ENCODE assay signal across 25 mouse cellular contexts in genomic region chr6:114456255-114457042, GRCm38 (mm10). TPM values are rescaled to one million over a fixed set of nuclear protein-coding genes. Genes with fewer than 3 reads are reported as not detected.
DNase-seq lines count a peak whose midpoint lies in the region; ATAC-seq and TF ChIP-seq lines count a peak whose summit lies in the region.
"Had no signal": no experiment of that assay in that cellular context is flagged by ENCODE, and none has a peak within 500 bp of the region (broad histone marks: within the 10 kb centered on the region; RNA-seq: fewer than 3 reads in every experiment).

No protein-coding gene starts in this region.

- no peak for TF ChIP-seq POLR2A in kidney, adult 2 months (IDR thresholded peaks at IDR 0.05; ENCODE audit: low read depth, low read length)

- no peaks in the 10 kb centered on the region for H3K36me3 ChIP-seq in kidney, postnatal 0 days (ENCODE audit: insufficient read depth, low read length)
- H3K36me3 ChIP-seq in kidney, adult 2 months (ENCODE audit: control insufficient read depth, insufficient read depth, low read length): no peaks in the 10 kb centered on the region
- H3K36me3 ChIP-seq in limb, embryonic 10.5 days: no peaks in the 10 kb centered on the region
- H3K36me3 ChIP-seq: heart, embryonic 10.5 days; hindbrain, embryonic 13.5 days; kidney, embryonic 15.5 days; lung, embryonic 15.5 days; neural tube, embryonic 12.5 days; stomach, embryonic 15.5 days had no signal

- no peaks in the 10 kb centered on the region for H3K27me3 ChIP-seq in kidney, postnatal 0 days (ENCODE audit: insufficient read depth, low read length)
- no peaks in the 10 kb centered on the region for H3K27me3 ChIP-seq in kidney, adult 2 months (replicated peaks; ENCODE audit: control insufficient read depth, insufficient read depth, low read length)
- H3K27me3 ChIP-seq in limb, embryonic 10.5 days (ENCODE audit: low read depth, poor library complexity, severe bottlenecking): 0 out of 2 replicates have a peak, but pooled peaks cover 2% of the 10 kb centered on the region
- H3K27me3 ChIP-seq: hindbrain, embryonic 13.5 days; kidney, embryonic 15.5 days; lung, embryonic 15.5 days; neural tube, embryonic 12.5 days; Patski; stomach, embryonic 15.5 days had no signal

- no peak overlapping the region for H3K4me3 ChIP-seq in kidney, postnatal 0 days (replicated peaks; ENCODE audit: low read depth, low read length)
- no peak overlapping the region for H3K4me3 ChIP-seq in kidney, adult 2 months (ENCODE audit: insufficient read depth, low read depth, low read length)
- H3K4me3 ChIP-seq in limb, embryonic 10.5 days: no peak overlapping the region
- H3K4me3 ChIP-seq: erythroblast, embryonic 14.5 days; heart, embryonic 10.5 days; hindbrain, embryonic 13.5 days; kidney, embryonic 15.5 days; lung, embryonic 15.5 days; neural tube, embryonic 12.5 days; stomach, embryonic 15.5 days had no signal

- no peak overlapping the region for H3K9ac ChIP-seq in kidney, postnatal 0 days (ENCODE audit: low read depth, low read length)
- H3K9ac ChIP-seq: hindbrain, embryonic 13.5 days; kidney, embryonic 15.5 days; liver, embryonic 14.5 days; lung, embryonic 15.5 days; neural tube, embryonic 12.5 days; stomach, embryonic 15.5 days had no signal

- no peak overlapping the region for H3K4me2 ChIP-seq in kidney, postnatal 0 days (ENCODE audit: low read length)
- H3K4me2 ChIP-seq: hindbrain, embryonic 13.5 days; kidney, embryonic 15.5 days; lung, embryonic 15.5 days; midbrain, embryonic 11.5 days; neural tube, embryonic 12.5 days; stomach, embryonic 15.5 days had no signal

- ATAC-seq in kidney, postnatal 0 days (replicated peaks; ENCODE audit: low FRiP score, low read depth): no peak
- ATAC-seq: CD4-positive, CD25-positive, alpha-beta regulatory T cell, adult 4 months; forebrain, embryonic 14.5 days; Patski had no signal

- DNase-seq in gastrocnemius, adult 18-20 months (ENCODE audit: low spot score): peak; percentile 21
- DNase-seq in gastrocnemius, postnatal 4 days (ENCODE audit: low spot score in 2 of 2): no peak
- DNase-seq in kidney, postnatal 0 days (ENCODE audit: low spot score): peak; percentile 15
- DNase-seq in kidney, adult 2 months: no peak
- peak; percentile 30 for DNase-seq in embryo, embryonic 11 days
- DNase-seq in limb, embryonic 10.5 days (ENCODE audit: low spot score): no peak
- no peak for DNase-seq in c-Kit-positive CD71-positive TER-119-positive erythroid progenitor cells, embryonic 14.5 days (ENCODE audit: low spot score)
- DNase-seq: cerebellum, adult 11 months; cerebellum, postnatal 10 days; heart, postnatal 14 days; right cerebral cortex, adult 18-20 months; spleen, adult 18-20 months had no signal

- H3K9me3 ChIP-seq in kidney, postnatal 0 days (replicated peaks; ENCODE audit: low read length): no peaks in the 10 kb centered on the region
- no peaks in the 10 kb centered on the region; the same call in 1 of the 2 replicates for H3K9me3 ChIP-seq in limb, embryonic 10.5 days (replicated peaks)
- H3K9me3 ChIP-seq: heart, embryonic 10.5 days; kidney, embryonic 15.5 days; lung, embryonic 15.5 days; stomach, embryonic 15.5 days had no signal

- H3K27ac ChIP-seq in kidney, postnatal 0 days: no peak overlapping the region
- no peak overlapping the region for H3K27ac ChIP-seq in kidney, adult 2 months (ENCODE audit: insufficient read depth, low read depth, low read length)
- H3K27ac ChIP-seq in limb, embryonic 10.5 days: peak overlapping the region; percentile 25; the same call in 1 of the 2 replicates
- H3K27ac ChIP-seq: heart, embryonic 10.5 days; hindbrain, embryonic 13.5 days; kidney, embryonic 15.5 days; liver, embryonic 14.5 days; lung, embryonic 15.5 days; macrophage; neural tube, embryonic 12.5 days; stomach, embryonic 15.5 days had no signal

- no peak for TF ChIP-seq CTCF in kidney, postnatal 0 days (IDR thresholded peaks at IDR 0.05; ENCODE audit: low read depth)
- TF ChIP-seq CTCF in kidney, adult 2 months (conservative IDR thresholded peaks at IDR 0.05; ENCODE audit: insufficient read depth, insufficient read length, low read depth, low read length): no peak

- 55% methylated on average over 12 of the region's 12 CpGs for whole genome bisulfite sequencing in kidney, postnatal 0 days
- WGBS in kidney, adult 2 months: 58% methylated on average over 12 of the region's 12 CpGs
- 57% methylated on average over 12 of the region's 12 CpGs for WGBS in limb, embryonic 10.5 days

- H3K4me1 ChIP-seq in kidney, postnatal 0 days (replicated peaks; ENCODE audit: insufficient read depth, low read length): peaks cover 10% of the 10 kb centered on the region
- H3K4me1 ChIP-seq in kidney, adult 2 months (ENCODE audit: control insufficient read depth, insufficient read depth, low read length): no peaks in the 10 kb centered on the region
- peaks cover 24% of the 10 kb centered on the region for H3K4me1 ChIP-seq in limb, embryonic 10.5 days
- H3K4me1 ChIP-seq: lung, embryonic 15.5 days; stomach, embryonic 15.5 days had no signal

RNA-seq across cellular contexts. Expression of gene Hrh1, which starts 58.7 kb away (rescaled TPM):
- total RNA-seq in gastrocnemius, adult 18-20 months (2021): under 1 TPM; 0.38 to 0.41 TPM
- under 1 TPM; 0.73 to 0.93 TPM for total RNA-seq in gastrocnemius, postnatal 4 days (2021)
- polyA plus RNA-seq in kidney, postnatal 0 days (2015; fragmentation: Nextera tagmentation; extraction: Ambion mirVana): 0.17 and 0.23 TPM in 2 replicates
- 0.23 and 0.34 TPM in 2 replicates for polyA plus RNA-seq in kidney, adult 2 months (2012; rRNA removed)
- 0.05 TPM in 1 of 2 replicates, not detected in the other for polyA plus RNA-seq in limb, embryonic 10.5 days (2016; fragmentation: Nextera tagmentation; extraction: Ambion mirVana)
- polyA plus RNA-seq: CD4-positive, CD25-positive, alpha-beta regulatory T cell, adult 4 months; heart, embryonic 10.5 days; Patski had no signal

Comparison
In these comparisons a context has a peak if more than half of its experiments do, and no peak if none do; other contexts are left out.
1. DNase-seq: peak in gastrocnemius, adult 18-20 months (single experiment), kidney, postnatal 0 days (single experiment) and embryo, embryonic 11 days (single experiment); none in gastrocnemius, postnatal 4 days (0 of 2), kidney, adult 2 months (single experiment), limb, embryonic 10.5 days (single experiment) and c-Kit-positive CD71-positive TER-119-positive erythroid progenitor cells, embryonic 14.5 days (single experiment).